Mouse (Mus musculus) lung, embryonic 15.5 days (tissue): ENCODE data around the gene Kif26b. TPM values are rescaled to one million over a fixed set of nuclear protein-coding genes. Genes with fewer than 3 reads are reported as not detected.

Source experiments
- ATAC-seq: fragments of 200-750 bp; cut with Nextera tagmentation; 2 replicates; pipeline ENCODE4 v1.8.0; 2017; ENCODE audit warnings: moderate number of reproducible peaks, borderline replicate concordance; ENCODE audit not compliant: low FRiP score, low TSS enrichment; ENCODE audit errors: extremely low read depth
- H3K27ac ChIP-seq: fragments of 300-500 bp; sonication (generic); 2 replicates; pipeline ENCODE4 v1.5.1; 2015; ENCODE audit warnings: moderate library complexity, mild to moderate bottlenecking, inconsistent platforms
- H3K27me3 ChIP-seq: fragments of 300-500 bp; sonication (generic); 2 replicates; pipeline ENCODE4 v1.6.1; 2015; ENCODE audit warnings: inconsistent platforms
- H3K36me3 ChIP-seq: fragments of 300-500 bp; sonication (generic); 2 replicates; pipeline ENCODE4 v1.6.1; 2015; ENCODE audit warnings: inconsistent platforms
- H3K4me1 ChIP-seq: fragments of 300-500 bp; sonication (generic); 2 replicates; pipeline ENCODE4 v1.6.1; 2015; ENCODE audit warnings: inconsistent platforms
- H3K4me2 ChIP-seq: fragments of 300-500 bp; sonication (generic); 2 replicates; pipeline ENCODE4 v1.6.1; 2015; ENCODE audit warnings: inconsistent platforms, mild to moderate bottlenecking, moderate library complexity
- H3K4me3 ChIP-seq: fragments of 300-500 bp; sonication (generic); 2 replicates; pipeline ENCODE4 v1.5.1; 2015; ENCODE audit warnings: mild to moderate bottlenecking, inconsistent platforms
- H3K9ac ChIP-seq: fragments of 300-500 bp; sonication (generic); 2 replicates; pipeline ENCODE4 v1.6.1; 2015; ENCODE audit warnings: inconsistent platforms
- H3K9me3 ChIP-seq: fragments of 300-500 bp; sonication (generic); 2 replicates; pipeline ENCODE4 v1.6.1; 2016; ENCODE audit warnings: inconsistent platforms
- WGBS: fragments of 180-500 bp; shearing (Covaris S2); methylation state at CpG from one replicate; pipeline ENCODE4 v1.1.7; 2015; 5-methylcytosine and 5-hydroxymethylcytosine counted together
- polyA plus RNA-seq: library from polyadenylated mRNA; unstranded; fragments of >200 nt; fragmentation: Nextera tagmentation; extraction: Ambion mirVana; gene quantifications from 2 replicates; pipeline ENCODE4 v1.2.1, GENCODE M21; 2015

Gene Kif26b
- polyA plus RNA-seq, 1 experiment from 2014 or later = 1.7 TPM

GRCm38 (mm10) chr1:178961661-178962060 lies 432.7 kb downstream of the Kif26b start:
- 81% methylated on average over 9 of the region's 9 CpGs for WGBS
- Histone ChIP-seq H3K27ac (no peak overlapping the region), H3K4me1 (0 out of 2 replicates have a peak, but pooled peaks cover 2% of the 10 kb centered on the region), H3K27me3 (peaks cover 6% of the 10 kb centered on the region; the same call in 1 of the 2 replicates), H3K4me2 (no peak overlapping the region), H3K4me3 (no peak overlapping the region), H3K9ac (no peak overlapping the region), H3K9me3 (no peaks in the 10 kb centered on the region), H3K36me3 (no peaks in the 10 kb centered on the region)
- ATAC-seq = no peak

GRCm38 (mm10) chr1:178972055-178972454 lies 443.1 kb downstream of the Kif26b start:
- WGBS = 87% methylated on average over 10 of the region's 10 CpGs
- H3K36me3 ChIP-seq = no peaks in the 10 kb centered on the region
- H3K9me3 ChIP-seq = no peaks in the 10 kb centered on the region
- no peak overlapping the region for H3K27ac ChIP-seq
- no peak overlapping the region for H3K4me2 ChIP-seq
- no peak overlapping the region for H3K9ac ChIP-seq
- H3K27me3 ChIP-seq = no peaks in the 10 kb centered on the region
- no peaks in the 10 kb centered on the region for H3K4me1 ChIP-seq
- no peak overlapping the region for H3K4me3 ChIP-seq
- ATAC-seq = no peak

- WGBS = 32% methylated on average over 8 of the region's 8 CpGs
- H3K4me1 ChIP-seq = peaks cover 13% of the 10 kb centered on the region
- ATAC-seq = peak; percentile 85; the same call in 1 of the 2 replicates
- H3K9ac ChIP-seq = no peak overlapping the region
- no peak overlapping the region for H3K4me3 ChIP-seq
- no peaks in the 10 kb centered on the region for H3K27me3 ChIP-seq
- H3K4me2 ChIP-seq = no peak overlapping the region
- H3K36me3 ChIP-seq = no peaks in the 10 kb centered on the region
- peak overlapping the region; percentile 4; the same call in 1 of the 2 replicates for H3K27ac ChIP-seq
- H3K9me3 ChIP-seq = no peaks in the 10 kb centered on the region
Observed at GRCm38 (mm10) chr1:178978617-178979245, 449.8 kb downstream of the Kif26b start.

- H3K4me1 ChIP-seq = peaks cover 13% of the 10 kb centered on the region
- ATAC-seq = no peak
- H3K27me3 ChIP-seq = no peaks in the 10 kb centered on the region
- no peaks in the 10 kb centered on the region for H3K36me3 ChIP-seq
- H3K9ac ChIP-seq = no peak overlapping the region
- no peak overlapping the region for H3K4me2 ChIP-seq
- H3K27ac ChIP-seq = no peak overlapping the region
- no peaks in the 10 kb centered on the region for H3K9me3 ChIP-seq
- H3K4me3 ChIP-seq = no peak overlapping the region
Observed at GRCm38 (mm10) chr1:178980185-178980584, 451.3 kb downstream of the Kif26b start.

- ATAC-seq = no peak
- Histone ChIP-seq H3K4me2 (no peak overlapping the region), H3K27me3 (no peaks in the 10 kb centered on the region), H3K4me1 (peaks cover 13% of the 10 kb centered on the region), H3K27ac (no peak overlapping the region), H3K4me3 (no peak overlapping the region), H3K9ac (no peak overlapping the region), H3K9me3 (no peaks in the 10 kb centered on the region), H3K36me3 (no peaks in the 10 kb centered on the region)
- 73% methylated on average over 5 of the region's 5 CpGs for WGBS
Observed at GRCm38 (mm10) chr1:178981641-178982040, 452.7 kb downstream of the Kif26b start.

- H3K4me1 ChIP-seq = peaks cover 13% of the 10 kb centered on the region; the same call in 1 of the 2 replicates
- WGBS = 44% methylated on average over 1 of the region's 1 CpGs
- H3K4me2 ChIP-seq = no peak overlapping the region
- H3K27me3 ChIP-seq = no peaks in the 10 kb centered on the region
- H3K9ac ChIP-seq = no peak overlapping the region
- ATAC-seq = no peak
- H3K36me3 ChIP-seq = no peaks in the 10 kb centered on the region
- H3K27ac ChIP-seq = no peak overlapping the region
- H3K9me3 ChIP-seq = no peaks in the 10 kb centered on the region
- H3K4me3 ChIP-seq = no peak overlapping the region
Observed at GRCm38 (mm10) chr1:178988176-178988575, 459.3 kb downstream of the Kif26b start.

Other genes starting within 250 kb of the Kif26b start
- 124 TPM in 2 replicates for gene Cox20, start 210.0 kb upstream of the Kif26b start, polyA plus RNA-seq
- gene Hnrnpu, start 191.3 kb upstream of the Kif26b start, polyA plus RNA-seq = 411 and 443 TPM in 2 replicates
- 4.8 and 6.1 TPM in 2 replicates for gene Efcab2, start 123.0 kb upstream of the Kif26b start, polyA plus RNA-seq